Mouse (Mus musculus) midbrain, embryonic 16.5 days (tissue): ENCODE results near the gene Socs2. TPM values are rescaled to one million over a fixed set of nuclear protein-coding genes. Genes with fewer than 3 reads are reported as not detected.

Source experiments
- ATAC-seq: fragments of 200-750 bp; cut with Nextera tagmentation; 2 replicates; pipeline ENCODE4 v1.8.0; 2017; ENCODE audit warnings: moderate TSS enrichment
- H3K27ac ChIP-seq: fragments of 300-500 bp; sonication (generic); 2 replicates; pipeline ENCODE4 v1.5.1; 2014; ENCODE audit warnings: mild to moderate bottlenecking, low read length, mixed read lengths
- H3K27me3 ChIP-seq: fragments of 300-500 bp; sonication (generic); 2 replicates; pipeline ENCODE4 v1.6.1; 2014; ENCODE audit warnings: low read depth, low read length, mixed read lengths; ENCODE audit not compliant: control insufficient read depth, insufficient read depth
- H3K36me3 ChIP-seq: fragments of 300-500 bp; sonication (generic); 2 replicates; pipeline ENCODE4 v1.6.1; 2014; ENCODE audit warnings: mild to moderate bottlenecking, low read length, moderate library complexity, mixed read lengths; ENCODE audit not compliant: control insufficient read depth, insufficient read depth
- H3K4me1 ChIP-seq: fragments of 300-500 bp; sonication (generic); 2 replicates; pipeline ENCODE4 v1.6.1; 2014; ENCODE audit warnings: mild to moderate bottlenecking, low read length, mixed read lengths; ENCODE audit not compliant: control insufficient read depth, insufficient read depth
- H3K4me2 ChIP-seq: fragments of 300-500 bp; sonication (generic); 2 replicates; pipeline ENCODE4 v1.6.1; 2014; ENCODE audit warnings: mild to moderate bottlenecking, low read length, mixed read lengths
- H3K4me3 ChIP-seq: fragments of 300-500 bp; sonication (generic); 2 replicates; pipeline ENCODE4 v1.5.1; 2014; ENCODE audit warnings: low read depth, mild to moderate bottlenecking, low read length, moderate library complexity, mixed read lengths
- H3K9ac ChIP-seq: fragments of 300-500 bp; sonication (generic); 2 replicates; pipeline ENCODE4 v1.6.1; 2014; ENCODE audit warnings: low read depth, low read length, mixed read lengths
- H3K9me3 ChIP-seq: fragments of 300-500 bp; sonication (generic); replicated peaks from 2 replicates; pipeline ENCODE4 v1.6.1; 2014; ENCODE audit warnings: mild to moderate bottlenecking, low read length, mixed read lengths; ENCODE audit not compliant: control insufficient read depth, poor library complexity, severe bottlenecking
- WGBS: fragments of 180-500 bp; shearing (Covaris S2); extraction: QIAGEN DNeasy Blood & Tissue Kit; methylation state at CpG from one replicate; pipeline ENCODE4 v1.1.7; 2014; 5-methylcytosine and 5-hydroxymethylcytosine counted together
- polyA plus RNA-seq: library from polyadenylated mRNA; unstranded; fragments of >200 nt; fragmentation: Nextera tagmentation; extraction: Ambion mirVana; gene quantifications from 2 replicates; pipeline ENCODE4 v1.2.1, GENCODE M21; 2015

Socs2 gene
- polyA plus RNA-seq, 1 experiment from 2014 or later: 122 TPM

DNA sequence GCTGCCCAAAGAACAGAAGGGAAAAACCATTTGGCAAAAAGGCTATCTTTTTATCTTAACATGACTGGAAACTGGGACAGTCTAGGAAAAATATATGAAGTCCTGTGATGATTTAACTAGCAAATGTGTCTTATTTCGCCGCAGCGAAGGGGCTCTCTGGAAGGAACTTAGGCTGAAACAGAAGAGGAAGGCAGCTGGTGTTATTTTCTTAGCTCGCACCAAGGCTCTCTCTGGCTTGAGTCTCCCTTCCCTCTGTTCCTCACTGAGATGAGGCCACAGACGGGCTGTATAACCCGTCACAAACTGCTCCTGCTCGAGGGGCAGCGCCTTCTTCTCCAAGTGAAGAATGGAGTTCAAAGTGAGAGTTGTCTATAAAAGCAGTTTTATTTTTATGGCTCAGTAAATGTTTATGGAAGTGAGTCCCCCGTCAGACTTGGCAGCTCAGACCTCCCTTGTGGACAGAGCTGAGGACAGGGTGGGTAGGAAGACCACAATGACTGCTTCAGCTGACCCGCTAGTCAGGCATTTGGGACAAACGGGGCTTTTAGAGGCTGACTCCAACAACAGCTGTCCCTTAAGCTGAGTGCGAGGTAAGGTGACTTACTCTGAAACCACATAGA lies 9.3 kb downstream of the Socs2 start:
- Histone ChIP-seq H3K27ac (no peak overlapping the region), H3K4me1 (peaks cover 2% of the 10 kb centered on the region; the same call in 1 of the 2 replicates), H3K9me3 (no peaks in the 10 kb centered on the region), H3K9ac (no peak overlapping the region), H3K36me3 (no peaks in the 10 kb centered on the region), H3K27me3 (no peaks in the 10 kb centered on the region), H3K4me2 (no peak overlapping the region), H3K4me3 (no peak overlapping the region)
- ATAC-seq: no peak
- 81% methylated on average over 12 of the region's 12 CpGs for WGBS

- no peaks in the 10 kb centered on the region for H3K4me1 ChIP-seq
- H3K9ac ChIP-seq: no peak overlapping the region
- ATAC-seq: no peak
- 88% methylated on average over 2 of the region's 2 CpGs for WGBS
- H3K4me3 ChIP-seq: no peak overlapping the region
- no peak overlapping the region for H3K27ac ChIP-seq
- no peak overlapping the region for H3K4me2 ChIP-seq
- no peaks in the 10 kb centered on the region for H3K9me3 ChIP-seq
- H3K27me3 ChIP-seq: no peaks in the 10 kb centered on the region
- H3K36me3 ChIP-seq: no peaks in the 10 kb centered on the region
Measured at GRCm38 (mm10) chr10:95404774-95405173, 12.2 kb downstream of the Socs2 start.

DNA sequence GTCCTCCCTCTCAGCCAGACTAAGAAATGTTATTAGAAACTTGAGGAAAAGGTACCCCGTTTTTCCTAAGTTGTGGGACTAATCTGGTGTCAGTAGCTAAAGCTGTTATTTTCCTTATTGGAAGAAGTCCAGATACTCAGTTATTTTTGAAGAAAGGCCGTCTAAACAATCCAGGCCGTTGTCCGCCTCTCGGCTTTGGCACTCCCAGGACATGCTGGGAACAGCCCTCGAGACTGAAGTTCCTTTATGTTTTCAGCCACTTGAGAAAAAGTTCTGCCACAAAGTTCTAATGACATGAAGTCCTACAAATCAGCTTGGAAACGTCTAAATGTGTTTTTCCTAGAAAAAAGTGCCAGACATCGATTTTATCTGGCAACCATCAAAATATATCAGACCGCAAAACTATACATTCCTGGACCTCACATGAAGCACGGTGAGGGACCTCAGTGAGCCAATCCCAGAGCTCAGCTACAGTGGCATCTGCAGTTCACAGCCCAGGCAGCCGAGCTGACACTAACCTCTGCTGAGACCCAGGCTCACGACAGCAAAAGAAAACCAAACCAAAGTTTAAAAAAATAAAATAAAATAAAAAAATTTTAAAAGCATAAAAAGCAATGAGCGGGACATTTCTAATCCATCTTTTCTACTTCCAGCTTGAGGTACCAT lies 17.2 kb downstream of the Socs2 start:
- H3K9me3 ChIP-seq: no peaks in the 10 kb centered on the region
- no peaks in the 10 kb centered on the region for H3K36me3 ChIP-seq
- H3K27ac ChIP-seq: no peak overlapping the region
- no peak overlapping the region for H3K4me3 ChIP-seq
- H3K27me3 ChIP-seq: no peaks in the 10 kb centered on the region
- no peak for ATAC-seq
- 54% methylated on average over 13 of the region's 13 CpGs for WGBS
- no peak overlapping the region for H3K9ac ChIP-seq
- no peak overlapping the region for H3K4me2 ChIP-seq
- peaks cover 10% of the 10 kb centered on the region for H3K4me1 ChIP-seq

DNA sequence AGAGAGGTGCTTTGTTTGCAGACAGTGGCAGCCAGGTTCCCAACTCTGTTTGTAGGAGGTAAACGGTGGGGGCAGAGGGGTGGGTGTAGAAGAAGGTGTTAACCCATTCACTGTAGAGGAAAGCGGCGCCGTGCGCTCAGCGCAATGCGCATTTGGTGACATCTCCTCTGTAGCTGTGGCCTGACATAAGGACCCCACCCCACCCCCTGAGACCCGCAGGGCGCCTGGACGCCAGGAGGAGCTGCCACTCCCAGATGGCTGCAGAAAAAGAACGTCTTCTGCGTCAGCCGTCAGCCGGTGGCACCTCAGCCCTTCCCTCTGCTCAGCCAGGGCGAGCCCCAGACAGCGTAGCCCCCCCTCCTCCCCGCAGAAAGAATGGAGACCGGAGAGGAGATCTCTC lies 18.5 kb downstream of the Socs2 start:
- Histone ChIP-seq H3K27ac (no peak overlapping the region), H3K4me1 (peaks cover 10% of the 10 kb centered on the region), H3K9ac (peak overlapping the region; percentile 62), H3K27me3 (no peaks in the 10 kb centered on the region), H3K4me2 (peak overlapping the region; percentile 82), H3K9me3 (no peaks in the 10 kb centered on the region), H3K4me3 (peak overlapping the region; percentile 44), H3K36me3 (no peaks in the 10 kb centered on the region)
- WGBS: under 1% methylated on average over 16 of the region's 18 CpGs
- ATAC-seq: peak; percentile 67

- H3K4me3 ChIP-seq: no peak overlapping the region
- WGBS: 41% methylated on average over 7 of the region's 7 CpGs
Measured at GRCm38 (mm10) chr10:95397191-95397835, 19.7 kb downstream of the Socs2 start.

DNA sequence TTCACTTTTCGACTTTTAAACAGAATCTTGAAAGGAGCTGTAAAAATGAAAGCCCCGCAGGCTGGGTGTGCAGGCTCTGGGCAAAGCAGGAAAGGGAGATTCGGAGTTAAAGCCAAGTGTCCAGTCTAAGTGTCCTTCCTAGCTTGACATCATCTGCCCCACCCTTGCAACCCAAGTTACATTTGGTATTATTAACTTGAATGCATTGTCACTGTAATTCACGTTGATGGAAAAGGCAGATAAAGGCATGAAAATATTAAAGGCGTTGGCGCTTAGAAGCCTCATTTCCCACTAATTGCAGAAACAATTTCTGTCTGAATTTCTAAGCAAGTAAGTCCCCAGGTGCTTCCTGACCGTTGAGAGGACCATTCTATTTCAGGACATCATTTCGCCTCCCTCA lies 20.6 kb downstream of the Socs2 start:
- WGBS: 78% methylated on average over 8 of the region's 8 CpGs
- H3K9me3 ChIP-seq: no peaks in the 10 kb centered on the region
- no peaks in the 10 kb centered on the region for H3K36me3 ChIP-seq
- H3K27ac ChIP-seq: no peak overlapping the region
- H3K4me1 ChIP-seq: peaks cover 10% of the 10 kb centered on the region
- no peaks in the 10 kb centered on the region for H3K27me3 ChIP-seq
- no peak overlapping the region for H3K4me2 ChIP-seq
- H3K4me3 ChIP-seq: no peak overlapping the region
- H3K9ac ChIP-seq: no peak overlapping the region
- no peak for ATAC-seq

More at GRCm38 (mm10) chr10:95397191-95397835, 19.7 kb downstream of the Socs2 start:
- peaks cover 10% of the 10 kb centered on the region for H3K4me1 ChIP-seq
- no peaks in the 10 kb centered on the region for H3K36me3 ChIP-seq
- H3K4me2 ChIP-seq: no peak overlapping the region
- no peaks in the 10 kb centered on the region for H3K27me3 ChIP-seq
- no peak overlapping the region for H3K9ac ChIP-seq
- no peaks in the 10 kb centered on the region for H3K9me3 ChIP-seq
- no peak for ATAC-seq
- H3K27ac ChIP-seq: no peak overlapping the region

- Histone ChIP-seq H3K27me3 (no peaks in the 10 kb centered on the region), H3K4me2 (peak overlapping the region; percentile 20), H3K9ac (no peak overlapping the region), H3K4me1 (peaks cover 10% of the 10 kb centered on the region), H3K9me3 (no peaks in the 10 kb centered on the region), H3K4me3 (no peak overlapping the region), H3K27ac (no peak overlapping the region), H3K36me3 (no peaks in the 10 kb centered on the region)
- WGBS: 56% methylated on average over 25 of the region's 25 CpGs
- no peak for ATAC-seq
Measured at GRCm38 (mm10) chr10:95394819-95395812, 21.9 kb downstream of the Socs2 start.

DNA sequence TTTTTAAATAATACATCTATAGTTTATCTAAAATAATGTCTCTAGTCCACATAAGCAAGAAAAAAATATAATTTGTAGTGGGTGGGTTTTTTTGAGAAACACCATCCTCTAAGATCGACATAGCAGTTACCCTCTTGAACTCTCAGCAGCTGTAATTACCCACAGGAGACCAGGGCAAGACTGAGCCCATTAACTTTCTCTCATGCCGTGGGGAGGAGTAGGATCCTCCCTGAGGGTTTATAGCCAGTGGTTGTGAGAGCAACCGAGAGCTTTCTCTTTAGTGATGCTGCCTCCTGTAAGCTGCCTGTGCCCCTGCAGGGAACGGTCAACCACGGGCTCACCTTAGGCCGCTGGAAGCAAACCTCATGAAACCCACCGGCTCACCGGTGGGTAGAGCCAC lies 24.9 kb downstream of the Socs2 start:
- Histone ChIP-seq H3K27me3 (no peaks in the 10 kb centered on the region), H3K9me3 (no peaks in the 10 kb centered on the region), H3K4me1 (no peaks in the 10 kb centered on the region), H3K9ac (no peak overlapping the region), H3K4me2 (no peak overlapping the region), H3K27ac (no peak overlapping the region), H3K36me3 (no peaks in the 10 kb centered on the region), H3K4me3 (no peak overlapping the region)
- 73% methylated on average over 8 of the region's 8 CpGs for WGBS
- no peak for ATAC-seq
